Mouse (Mus musculus) layer of hippocampus, adult 2 months (tissue): ENCODE results near the gene Erf. TPM values are rescaled to one million over a fixed set of nuclear protein-coding genes. Genes with fewer than 3 reads are reported as not detected.

Experiments used
- DNase-seq, 2 experiments: peaks; one replicate each; pipeline ENCODE4 v3.0.0; 2022; ENCODE audit warnings: low spot score in 2 of 2
- H3K27ac ChIP-seq: fragments of 200-600 bp; 2 replicates; pipeline ENCODE4 v1.8.1; 2022
- H3K4me3 ChIP-seq: fragments of 200-600 bp; 2 replicates; pipeline ENCODE4 v1.8.1; 2022; ENCODE audit warnings: mild to moderate bottlenecking
- CTCF ChIP-seq: fragments of 200-600 bp; conservative IDR thresholded peaks from 2 replicates; pipeline ENCODE4 v1.8.1; 2022; ENCODE audit warnings: antibody characterized with exemption, mild to moderate bottlenecking, moderate library complexity
- total RNA-seq, 2 experiments: library from RNA; stranded (reverse); gene quantifications; 2 replicates each; pipeline ENCODE4 v1.2.3; 2021

Gene Erf
- total RNA-seq, 2 experiments from 2014 or later, result 40.3 to 45.1 TPM

- peak; percentile 44 for TF ChIP-seq CTCF
- Histone ChIP-seq H3K27ac (no peak overlapping the region), H3K4me3 (no peak overlapping the region)
- no peak for DNase-seq
Observed at GRCm38 (mm10) chr7:25286989-25287388, 36.4 kb upstream of the Erf start.

DNA sequence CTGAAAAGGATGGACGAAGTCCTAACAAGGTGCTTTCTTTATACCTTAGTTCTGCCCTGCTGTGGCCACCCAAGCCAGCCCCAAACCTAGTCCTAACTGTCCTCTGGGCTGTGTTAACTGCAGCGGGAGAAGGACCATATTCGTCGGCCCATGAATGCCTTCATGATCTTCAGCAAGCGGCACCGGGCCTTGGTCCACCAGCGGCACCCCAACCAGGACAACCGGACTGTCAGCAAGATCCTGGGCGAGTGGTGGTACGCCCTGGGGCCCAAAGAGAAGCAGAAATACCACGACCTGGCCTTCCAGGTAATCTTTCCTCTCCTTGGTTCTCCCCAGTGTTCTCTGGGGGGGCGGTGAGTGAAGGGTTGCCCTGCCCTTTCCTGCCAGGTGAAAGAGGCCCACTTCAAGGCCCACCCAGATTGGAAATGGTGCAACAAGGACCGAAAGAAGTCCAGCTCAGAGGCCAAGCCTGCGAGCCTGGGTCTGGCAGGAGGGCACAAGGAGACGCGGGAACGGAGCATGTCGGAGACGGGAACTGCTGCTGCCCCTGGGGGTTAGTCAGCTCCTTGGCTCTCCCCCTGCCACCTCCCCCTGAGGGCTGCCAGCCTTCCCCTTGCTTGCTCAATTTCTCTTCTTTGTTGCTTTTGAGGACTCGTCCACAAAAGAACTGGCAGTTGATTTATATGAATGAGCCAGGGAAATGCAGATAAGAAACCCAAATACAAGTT lies 35.1 kb upstream of the Erf start:
- Histone ChIP-seq H3K4me3 (no peak overlapping the region), H3K27ac (no peak overlapping the region)
- no peak for TF ChIP-seq CTCF
- DNase-seq, result no peak

DNA sequence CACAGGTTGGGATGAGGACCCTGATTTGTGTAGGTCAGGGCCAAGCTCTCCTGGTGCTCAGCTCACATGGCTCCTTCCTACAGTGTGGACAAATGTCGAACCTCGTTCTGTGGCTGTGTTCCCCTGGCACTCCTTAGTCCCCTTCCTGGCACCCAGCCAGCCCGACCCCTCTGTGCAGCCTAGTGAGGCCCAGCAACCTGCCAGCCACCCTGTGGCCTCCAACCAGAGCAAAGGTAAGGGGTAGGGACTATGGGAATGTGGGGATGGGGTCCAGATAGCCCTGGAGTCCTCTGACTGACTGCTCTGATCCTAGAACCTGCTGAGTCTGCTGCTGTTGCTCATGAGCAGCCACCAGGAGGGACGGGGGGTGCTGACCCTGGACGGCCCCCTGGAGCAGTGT lies 34.2 kb upstream of the Erf start:
- no peak overlapping the region for H3K4me3 ChIP-seq
- DNase-seq, result no peak
- no peak overlapping the region for H3K27ac ChIP-seq
- no peak for TF ChIP-seq CTCF

DNA sequence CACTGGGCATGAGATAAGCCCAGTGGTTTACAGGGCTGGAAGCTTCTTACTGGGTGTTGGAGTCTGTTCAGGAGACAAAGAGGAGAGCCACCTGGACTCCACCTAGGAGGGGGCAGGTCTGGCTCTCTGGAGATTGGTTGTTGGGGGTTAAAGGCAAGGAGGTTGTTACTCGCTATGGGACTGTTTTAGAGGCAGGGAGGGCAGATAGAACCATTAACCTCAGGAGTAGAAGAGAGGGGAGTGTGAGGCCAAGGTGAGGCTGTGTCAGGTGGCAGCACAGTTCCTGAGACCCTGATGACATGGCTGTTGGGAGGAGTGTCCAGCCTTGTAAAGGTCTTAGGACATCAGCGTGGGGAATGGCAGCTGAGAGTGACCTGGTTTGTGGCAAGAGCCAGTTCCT lies 33.6 kb upstream of the Erf start:
- Histone ChIP-seq H3K27ac (peak overlapping the region; percentile 99; the same call in 1 of the 2 replicates), H3K4me3 (no peak overlapping the region)
- TF ChIP-seq CTCF, result no peak
- no peak for DNase-seq

GRCm38 (mm10) chr7:25283637-25284036 lies 33.1 kb upstream of the Erf start:
- Histone ChIP-seq H3K27ac (peak overlapping the region; percentile 99; the same call in 1 of the 2 replicates), H3K4me3 (peak overlapping the region; percentile 87; the same call in 1 of the 2 replicates)
- no peak for DNase-seq

GRCm38 (mm10) chr7:25282731-25283211 lies 32.2 kb upstream of the Erf start:
- DNase-seq, result no peak
- TF ChIP-seq CTCF, result 0 out of 2 replicates have a peak, but pooled peaks have one; percentile 14
- Histone ChIP-seq H3K4me3 (peak overlapping the region; percentile 87), H3K27ac (peak overlapping the region; percentile 99)

More at GRCm38 (mm10) chr7:25283637-25284036, 33.1 kb upstream of the Erf start:
- TF ChIP-seq CTCF, result no peak

GRCm38 (mm10) chr7:25281734-25282601 lies 31.4 kb upstream of the Erf start:
- peak overlapping the region; percentile 87 for H3K4me3 ChIP-seq
- 0 out of 2 replicates have a peak, but pooled peaks have one; percentile 12 for TF ChIP-seq CTCF
- DNase-seq, result peak; percentile 96 to 97
- peak overlapping the region; percentile 99 for H3K27ac ChIP-seq

GRCm38 (mm10) chr7:25281166-25281733 lies 30.7 kb upstream of the Erf start:
- no peak for DNase-seq
- H3K4me3 ChIP-seq, result peak overlapping the region; percentile 52
- TF ChIP-seq CTCF, result no peak
- peak overlapping the region; percentile 99 for H3K27ac ChIP-seq

GRCm38 (mm10) chr7:25279861-25280791 lies 29.6 kb upstream of the Erf start:
- DNase-seq, result no peak
- Histone ChIP-seq H3K4me3 (peak overlapping the region; percentile 64), H3K27ac (peak overlapping the region; percentile 99)
- TF ChIP-seq CTCF, result no peak

- peak; percentile 84 to 90 for DNase-seq
Observed at GRCm38 (mm10) chr7:25279076-25279860, 28.7 kb upstream of the Erf start.

More at GRCm38 (mm10) chr7:25279076-25279860, 28.7 kb upstream of the Erf start:
- peak overlapping the region; percentile 64 for H3K4me3 ChIP-seq
- TF ChIP-seq CTCF, result peak; percentile 67
- peak overlapping the region; percentile 99 for H3K27ac ChIP-seq
